Mouse (Mus musculus) monocyte, adult 5-6 weeks (primary cell): ENCODE results near the gene Pgd. TPM values are rescaled to one million over a fixed set of nuclear protein-coding genes. Genes with fewer than 3 reads are reported as not detected.

Experiments
- total RNA-seq: library from RNA; stranded (forward); fragments of 200-1000, 200-491, 200-594 nt; gene quantifications from 3 replicates; pipeline ENCODE4 v1.2.3, GENCODE M21; 2017

Gene Pgd
- total RNA-seq, 1 experiment from 2014 or later = 81.0 TPM

Other genes with a start within 250 kb of the Pgd start
- 12.8 to 25.2 TPM (median 24.0 TPM) in 3 replicates for gene Pex14, start 66.9 kb downstream of the Pgd start, total RNA-seq
- 10.0 to 20.6 TPM (median 15.7 TPM) in 3 replicates for gene Dffa, start 62.6 kb downstream of the Pgd start, total RNA-seq
- not detected in 3 replicates for gene Cort, start 40.0 kb downstream of the Pgd start, total RNA-seq
- 0.58 to 4.5 TPM in 2 of 3 replicates, not detected in the other for gene Cenps, start 29.1 kb downstream of the Pgd start, total RNA-seq
- 23.9 to 67.6 TPM (median 31.8 TPM) in 3 replicates for gene Kif1b, start 140.9 kb upstream of the Pgd start, total RNA-seq